In the genomic region with DNA sequence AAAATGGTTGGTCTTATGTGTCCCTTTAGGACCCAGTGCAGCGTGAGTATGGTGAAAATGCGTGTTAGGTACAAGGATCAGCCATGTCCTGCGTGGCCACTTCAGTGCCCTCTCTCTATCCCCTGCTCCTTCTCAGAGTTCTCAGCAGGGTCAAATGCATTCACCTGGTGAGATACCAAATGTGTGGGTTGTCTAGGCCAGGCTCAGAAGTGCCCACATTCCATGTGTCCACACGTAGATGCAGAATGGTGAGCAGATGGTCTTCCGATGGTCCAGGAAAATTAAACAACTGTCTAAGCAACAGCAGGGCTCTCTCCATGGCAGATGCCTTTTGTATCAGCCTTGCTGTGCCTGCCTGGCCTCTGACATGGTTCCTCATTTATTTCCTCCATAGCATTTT, we compare ENCODE assay signal across 18 mouse cellular contexts.
A peak's percentile ranks its signal among the peaks of the same experiment; 100 is the strongest.
DNase-seq lines count a peak whose midpoint lies in the region; ATAC-seq lines count a peak whose summit lies in the region.
"Had no signal": no experiment of that assay in that cellular context is flagged by ENCODE, and none has a peak within 500 bp of the region (broad histone marks: within the 10 kb centered on the region; RNA-seq: fewer than 3 reads in every experiment).

No protein-coding gene starts in this region.

- intact Hi-C loops in left cerebral cortex, postnatal 4 days (cut with DNase I), result no loop called here
- intact Hi-C loops in left cerebral cortex, postnatal 36 days (cut with DNase I), result no loop called here

- no peak for DNase-seq in cerebellum, postnatal 4 days (ENCODE audit: low spot score in 2 of 2)
- peak; percentile 37 for DNase-seq in left cerebral cortex, postnatal 4 days
- no peak for DNase-seq in left cerebral cortex, postnatal 36 days (ENCODE audit: low spot score in 2 of 2)
- DNase-seq in cerebellum, adult 8-10 months, result peak; percentile 66
- DNase-seq in cerebellum, postnatal 36 days, result peak; percentile 49 to 57
- no peak for DNase-seq in layer of hippocampus, adult 18-20 months (ENCODE audit: low spot score in 2 of 2)
- no peak for DNase-seq in thymus, postnatal 25 days
- DNase-seq: adrenal gland, postnatal 10 days; gastrocnemius, postnatal 14 days; heart, adult 18-20 months; heart, postnatal 10 days; kidney, adult 11 months; liver, postnatal 0 days; right cerebral cortex, postnatal 14 days; thymus, adult 2 months had no signal

- ATAC-seq in cerebellum, adult (ENCODE audit: insufficient number of reproducible peaks, low FRiP score, low TSS enrichment), result peak; percentile 84
- ATAC-seq: forebrain, embryonic 15.5 days; liver, postnatal 0 days; lung, postnatal 0 days had no signal

Comparison
In these comparisons a context has a peak if more than half of its experiments do, and no peak if none do; other contexts are left out.
1. DNase-seq: peak in left cerebral cortex, postnatal 4 days (single experiment), cerebellum, adult 8-10 months (single experiment) and cerebellum, postnatal 36 days (2 of 2); none in cerebellum, postnatal 4 days (0 of 2), left cerebral cortex, postnatal 36 days (0 of 2), layer of hippocampus, adult 18-20 months (0 of 2) and thymus, postnatal 25 days (single experiment).